Mouse (Mus musculus): Measurements from ENCODE around the gene Rab3d.
"Not testable (repeated sequence)": the region's sequence is repeated elsewhere in the genome, so short reads cannot be mapped to it uniquely, and the experiment has no call there.

DNA sequence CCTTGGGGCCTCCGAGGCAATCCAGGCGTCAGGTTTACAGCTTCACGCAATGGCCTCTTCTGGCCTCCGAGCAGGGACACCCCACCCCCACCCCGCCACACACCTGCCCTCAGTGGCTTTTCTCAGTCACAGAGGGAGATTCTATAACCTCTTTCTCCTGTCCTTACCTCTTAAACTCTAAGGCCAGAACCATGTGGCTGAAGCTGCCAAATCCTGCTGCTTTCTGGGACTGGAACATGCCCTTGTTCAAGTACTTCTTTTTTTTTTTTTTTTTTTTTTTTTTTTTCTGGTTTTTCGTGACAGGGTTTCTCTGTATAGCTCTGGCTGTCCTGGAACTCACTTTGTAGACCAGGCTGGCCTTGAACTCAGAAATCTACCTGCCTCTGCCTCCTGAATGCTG, 57.6 kb downstream of the Rab3d start:
- TF ChIP-seq EP300, CTCF (IDR thresholded peaks at IDR 0.05; ENCODE audit: low read depth): not testable (repeated sequence)
